Mouse (Mus musculus): ENCODE measurements around the gene Ugt1a6a.
"Not testable (repeated sequence)": the region's sequence is repeated elsewhere in the genome, so short reads cannot be mapped to it uniquely, and the experiment has no call there.

DNA sequence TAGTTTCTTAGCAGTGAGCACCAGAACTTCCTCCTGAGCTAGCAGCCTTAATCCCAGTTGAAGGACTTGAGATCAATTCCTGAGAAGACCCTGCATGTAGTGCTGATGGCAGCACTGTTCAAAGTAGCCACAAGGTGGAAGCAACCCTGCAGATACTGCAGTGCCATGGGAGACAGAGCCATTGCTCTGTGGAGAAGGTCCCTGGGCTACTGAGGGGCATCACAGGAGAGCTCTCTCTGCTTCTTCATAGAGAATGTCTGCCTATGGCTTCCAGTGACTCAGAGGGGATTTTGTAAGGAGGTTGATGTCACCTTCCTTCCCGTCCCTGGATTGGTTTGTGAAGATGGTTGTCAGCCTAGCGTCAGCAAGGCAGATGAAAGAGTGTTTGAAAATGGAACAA lies 15.5 kb downstream of the Ugt1a6a start:
- TF ChIP-seq POLR2A (IDR thresholded peaks at IDR 0.05; ENCODE audit: extremely low read depth, insufficient read depth, low read length); CTCF (IDR thresholded peaks at IDR 0.05; ENCODE audit: low read depth, low read length): not testable (repeated sequence)
